Mouse (Mus musculus): Measurements from ENCODE around the gene Zfp462. TPM values are rescaled to one million over a fixed set of nuclear protein-coding genes. Genes with fewer than 3 reads are reported as not detected.
"Not testable (repeated sequence)": the region's sequence is repeated elsewhere in the genome, so short reads cannot be mapped to it uniquely, and the experiment has no call there.

Zfp462 gene
- total and polyA plus RNA-seq, 2 experiments from 2014 or later, result 1.1 to 6.6 TPM

- no peak for DNase-seq (ENCODE audit: low spot score)
- 95% methylated on average over 2 of the region's 2 CpGs for WGBS
- peak; percentile 10; the same call in 1 of the 2 replicates for TF ChIP-seq CTCF (IDR thresholded peaks at IDR 0.05; ENCODE audit: low read depth)
- TF ChIP-seq EP300 (IDR thresholded peaks at IDR 0.05; ENCODE audit: low read depth), result no peak
Measured at GRCm38 (mm10) chr4:54923386-54923785, 21.5 kb upstream of the Zfp462 start.

GRCm38 (mm10) chr4:54924306-54924705 lies 20.5 kb upstream of the Zfp462 start:
- H3K9me3 ChIP-seq (replicated peaks; ENCODE audit: control insufficient read depth, low read length), result no peaks in the 10 kb centered on the region
- no peak overlapping the region for H3K4me3 ChIP-seq (ENCODE audit: low read depth, low read length)
- H3K27me3 ChIP-seq (ENCODE audit: control insufficient read depth, insufficient read depth, low read length), result no peaks in the 10 kb centered on the region
- no peak overlapping the region for H3K27ac ChIP-seq (ENCODE audit: low read depth)
- ATAC-seq (ENCODE audit: insufficient read depth, low read depth) (no peak), DNase-seq (ENCODE audit: low spot score) (no peak)
- TF ChIP-seq EP300 (IDR thresholded peaks at IDR 0.05; ENCODE audit: low read depth) (no peak), CTCF (IDR thresholded peaks at IDR 0.05; ENCODE audit: low read depth) (no peak)
- no peak overlapping the region for H3K4me2 ChIP-seq (ENCODE audit: low read depth, low read length)
- no peaks in the 10 kb centered on the region for H3K36me3 ChIP-seq (replicated peaks; ENCODE audit: control insufficient read depth, insufficient read depth, low read length)
- WGBS, result 92% methylated on average over 2 of the region's 2 CpGs
- no peak overlapping the region for H3K9ac ChIP-seq (replicated peaks; ENCODE audit: low read depth, low read length)
- H3K4me1 ChIP-seq (ENCODE audit: control insufficient read depth, insufficient read depth), result no peaks in the 10 kb centered on the region

More at GRCm38 (mm10) chr4:54923386-54923785, 21.5 kb upstream of the Zfp462 start:
- Histone ChIP-seq H3K27ac (ENCODE audit: low read depth) (no peak overlapping the region), H3K4me1 (ENCODE audit: control insufficient read depth, insufficient read depth) (no peaks in the 10 kb centered on the region), H3K4me2 (ENCODE audit: low read depth, low read length) (no peak overlapping the region), H3K9me3 (replicated peaks; ENCODE audit: control insufficient read depth, low read length) (no peaks in the 10 kb centered on the region), H3K36me3 (replicated peaks; ENCODE audit: control insufficient read depth, insufficient read depth, low read length) (no peaks in the 10 kb centered on the region), H3K4me3 (ENCODE audit: low read depth, low read length) (no peak overlapping the region), H3K9ac (replicated peaks; ENCODE audit: low read depth, low read length) (no peak overlapping the region), H3K27me3 (ENCODE audit: control insufficient read depth, insufficient read depth, low read length) (no peaks in the 10 kb centered on the region)
- ATAC-seq (ENCODE audit: insufficient read depth, low read depth), result no peak

- H3K27ac ChIP-seq (ENCODE audit: low read depth); H3K4me1 ChIP-seq (ENCODE audit: control insufficient read depth, insufficient read depth); H3K36me3 ChIP-seq (replicated peaks; ENCODE audit: control insufficient read depth, insufficient read depth, low read length); H3K9ac ChIP-seq (replicated peaks; ENCODE audit: low read depth, low read length); H3K4me2 ChIP-seq (ENCODE audit: low read depth, low read length); H3K9me3 ChIP-seq (replicated peaks; ENCODE audit: control insufficient read depth, low read length); H3K4me3 ChIP-seq (ENCODE audit: low read depth, low read length); ATAC-seq (ENCODE audit: insufficient read depth, low read depth); DNase-seq (ENCODE audit: low spot score); H3K27me3 ChIP-seq (ENCODE audit: control insufficient read depth, insufficient read depth, low read length): not testable (repeated sequence)
- 91% methylated on average over 5 of the region's 5 CpGs for WGBS
Measured at GRCm38 (mm10) chr4:54926456-54926855, 18.4 kb upstream of the Zfp462 start.

- H3K9ac ChIP-seq (replicated peaks; ENCODE audit: low read depth, low read length); DNase-seq (ENCODE audit: low spot score); H3K4me1 ChIP-seq (ENCODE audit: control insufficient read depth, insufficient read depth); H3K27ac ChIP-seq (ENCODE audit: low read depth); ATAC-seq (ENCODE audit: insufficient read depth, low read depth); H3K4me3 ChIP-seq (ENCODE audit: low read depth, low read length); H3K36me3 ChIP-seq (replicated peaks; ENCODE audit: control insufficient read depth, insufficient read depth, low read length); H3K4me2 ChIP-seq (ENCODE audit: low read depth, low read length); H3K9me3 ChIP-seq (replicated peaks; ENCODE audit: control insufficient read depth, low read length); H3K27me3 ChIP-seq (ENCODE audit: control insufficient read depth, insufficient read depth, low read length): not testable (repeated sequence)
- WGBS, result 60% methylated on average over 8 of the region's 8 CpGs
Measured at GRCm38 (mm10) chr4:54927321-54928062, 17.4 kb upstream of the Zfp462 start.

GRCm38 (mm10) chr4:54929686-54930085 lies 15.2 kb upstream of the Zfp462 start:
- TF ChIP-seq CTCF (IDR thresholded peaks at IDR 0.05; ENCODE audit: low read depth) (no peak), EP300 (IDR thresholded peaks at IDR 0.05; ENCODE audit: low read depth) (no peak)
- Histone ChIP-seq H3K4me2 (ENCODE audit: low read depth, low read length) (no peak overlapping the region), H3K9ac (replicated peaks; ENCODE audit: low read depth, low read length) (no peak overlapping the region), H3K9me3 (replicated peaks; ENCODE audit: control insufficient read depth, low read length) (no peaks in the 10 kb centered on the region), H3K4me3 (ENCODE audit: low read depth, low read length) (no peak overlapping the region), H3K27me3 (ENCODE audit: control insufficient read depth, insufficient read depth, low read length) (no peaks in the 10 kb centered on the region), H3K36me3 (replicated peaks; ENCODE audit: control insufficient read depth, insufficient read depth, low read length) (no peaks in the 10 kb centered on the region), H3K27ac (ENCODE audit: low read depth) (no peak overlapping the region), H3K4me1 (ENCODE audit: control insufficient read depth, insufficient read depth) (no peaks in the 10 kb centered on the region)
- DNase-seq (ENCODE audit: low spot score), result no peak
- 74% methylated on average over 2 of the region's 2 CpGs for WGBS
- ATAC-seq (ENCODE audit: insufficient read depth, low read depth), result no peak

GRCm38 (mm10) chr4:54932668-54933067 lies 12.2 kb upstream of the Zfp462 start:
- no peaks in the 10 kb centered on the region for H3K4me1 ChIP-seq (ENCODE audit: control insufficient read depth, insufficient read depth)

More at GRCm38 (mm10) chr4:54932668-54933067, 12.2 kb upstream of the Zfp462 start:
- TF ChIP-seq CTCF (IDR thresholded peaks at IDR 0.05; ENCODE audit: low read depth), result no peak
- TF ChIP-seq EP300 (IDR thresholded peaks at IDR 0.05; ENCODE audit: low read depth), result no peak
- H3K36me3 ChIP-seq (replicated peaks; ENCODE audit: control insufficient read depth, insufficient read depth, low read length), result no peaks in the 10 kb centered on the region
- H3K9ac ChIP-seq (replicated peaks; ENCODE audit: low read depth, low read length), result no peak overlapping the region
- H3K27ac ChIP-seq (ENCODE audit: low read depth), result no peak overlapping the region
- DNase-seq (ENCODE audit: low spot score), result no peak
- H3K4me2 ChIP-seq (ENCODE audit: low read depth, low read length), result no peak overlapping the region
- H3K27me3 ChIP-seq (ENCODE audit: control insufficient read depth, insufficient read depth, low read length), result no peaks in the 10 kb centered on the region
- ATAC-seq (ENCODE audit: insufficient read depth, low read depth), result no peak
- no peak overlapping the region for H3K4me3 ChIP-seq (ENCODE audit: low read depth, low read length)
- no peaks in the 10 kb centered on the region for H3K9me3 ChIP-seq (replicated peaks; ENCODE audit: control insufficient read depth, low read length)
- 31% methylated on average over 2 of the region's 2 CpGs for WGBS
